Mouse (Mus musculus) neural tube, embryonic 14.5 days (tissue): ENCODE data around the gene Tctn3. TPM values are rescaled to one million over a fixed set of nuclear protein-coding genes. Genes with fewer than 3 reads are reported as not detected.

Source experiments
- ATAC-seq: fragments of 200-750 bp; cut with Nextera tagmentation; 2 replicates; pipeline ENCODE4 v1.8.0; 2017; ENCODE audit warnings: low read depth, mild to moderate bottlenecking, moderate TSS enrichment, moderate library complexity
- H3K27ac ChIP-seq: fragments of 300-500 bp; sonication (generic); 2 replicates; pipeline ENCODE4 v1.5.1; 2014; ENCODE audit warnings: low read depth, mild to moderate bottlenecking, control low read depth, low read length, moderate library complexity, mixed read lengths
- H3K27me3 ChIP-seq: fragments of 300-500 bp; sonication (generic); 2 replicates; pipeline ENCODE4 v1.6.1; 2014; ENCODE audit warnings: low read length; ENCODE audit not compliant: control insufficient read depth, insufficient read depth
- H3K36me3 ChIP-seq: fragments of 300-500 bp; sonication (generic); 2 replicates; pipeline ENCODE4 v1.6.1; 2014; ENCODE audit warnings: low read length, mixed read lengths; ENCODE audit not compliant: control insufficient read depth, insufficient read depth
- H3K4me1 ChIP-seq: fragments of 300-500 bp; sonication (generic); 2 replicates; pipeline ENCODE4 v1.6.1; 2014; ENCODE audit warnings: low read length; ENCODE audit not compliant: control insufficient read depth, insufficient read depth
- H3K4me2 ChIP-seq: fragments of 300-500 bp; sonication (generic); 2 replicates; pipeline ENCODE4 v1.6.1; 2014; ENCODE audit warnings: mild to moderate bottlenecking, low read depth, low read length, control low read depth
- H3K4me3 ChIP-seq: fragments of 300-500 bp; sonication (generic); 2 replicates; pipeline ENCODE4 v1.5.1; 2014; ENCODE audit warnings: low read depth, low read length, control low read depth, mixed read lengths
- H3K9ac ChIP-seq: fragments of 300-500 bp; sonication (generic); replicated peaks from 2 replicates; pipeline ENCODE4 v1.6.1; 2014; ENCODE audit warnings: low read depth, mild to moderate bottlenecking, control low read depth, low read length, mixed read lengths
- H3K9me3 ChIP-seq: fragments of 300-500 bp; sonication (generic); 2 replicates; pipeline ENCODE4 v1.6.1; 2016; ENCODE audit warnings: low read length; ENCODE audit not compliant: control insufficient read depth
- WGBS: fragments of 180-500 bp; shearing (Covaris S2); extraction: QIAGEN DNeasy Blood & Tissue Kit; methylation state at CpG from one replicate; pipeline ENCODE4 v1.1.7; 2014; 5-methylcytosine and 5-hydroxymethylcytosine counted together
- polyA plus RNA-seq: library from polyadenylated mRNA; unstranded; fragments of >200 nt; fragmentation: Nextera tagmentation; extraction: Ambion mirVana; gene quantifications from 2 replicates; pipeline ENCODE4 v1.2.1, GENCODE M21; 2014

Tctn3 gene
- polyA plus RNA-seq, 1 experiment from 2014 or later: 16.1 TPM

DNA sequence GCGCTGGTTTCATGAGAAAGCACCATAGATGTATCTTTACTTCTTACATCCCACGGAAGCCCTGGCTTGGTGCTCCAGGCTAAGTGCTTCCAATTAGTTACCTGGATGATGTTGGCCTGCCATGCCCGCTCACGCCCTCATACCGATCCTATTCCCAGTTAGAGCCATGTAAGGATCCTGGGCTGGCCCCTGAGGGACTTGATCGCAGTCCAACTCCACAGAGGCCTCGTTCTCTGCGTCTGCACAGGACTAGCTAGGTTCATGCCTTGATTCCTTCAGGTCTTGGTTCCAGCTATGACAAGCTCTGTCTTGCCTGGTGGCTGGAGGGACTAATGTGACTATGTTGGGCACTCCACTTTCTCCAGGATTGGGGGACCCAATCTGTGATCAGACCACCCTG is 56.9 kb downstream of the Tctn3 start:
- Histone ChIP-seq H3K4me3 (no peak overlapping the region), H3K9ac (no peak overlapping the region), H3K27ac (no peak overlapping the region), H3K27me3 (no peaks in the 10 kb centered on the region), H3K4me1 (no peaks in the 10 kb centered on the region), H3K36me3 (peaks cover 52% of the 10 kb centered on the region), H3K9me3 (no peaks in the 10 kb centered on the region), H3K4me2 (no peak overlapping the region)
- no peak for ATAC-seq
- WGBS: 97% methylated on average over 8 of the region's 8 CpGs

DNA sequence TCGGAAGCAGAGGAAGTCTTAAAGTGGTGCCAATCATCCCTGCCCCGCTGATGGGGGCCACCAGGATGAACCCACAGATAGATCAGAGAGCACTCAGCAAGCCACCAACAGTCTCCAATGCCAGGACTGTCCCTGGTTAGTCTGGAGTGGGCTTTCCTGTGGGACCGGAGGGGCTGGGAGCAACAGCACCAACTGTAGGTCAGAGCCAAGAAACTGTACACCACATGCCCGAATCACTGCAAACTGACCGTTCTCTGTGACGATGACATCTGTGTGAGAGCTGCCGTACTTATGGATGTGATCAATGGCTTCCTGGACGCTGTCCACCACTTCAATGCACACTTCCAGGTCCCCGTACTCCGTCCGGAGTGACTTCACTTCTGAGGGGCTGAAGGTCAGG is 57.7 kb downstream of the Tctn3 start:
- ATAC-seq: no peak
- H3K9me3 ChIP-seq: no peaks in the 10 kb centered on the region
- H3K4me2 ChIP-seq: no peak overlapping the region
- H3K27ac ChIP-seq: no peak overlapping the region
- peaks cover 52% of the 10 kb centered on the region for H3K36me3 ChIP-seq
- no peak overlapping the region for H3K9ac ChIP-seq
- H3K4me1 ChIP-seq: no peaks in the 10 kb centered on the region
- no peaks in the 10 kb centered on the region for H3K27me3 ChIP-seq
- WGBS: 94% methylated on average over 11 of the region's 11 CpGs
- no peak overlapping the region for H3K4me3 ChIP-seq

DNA sequence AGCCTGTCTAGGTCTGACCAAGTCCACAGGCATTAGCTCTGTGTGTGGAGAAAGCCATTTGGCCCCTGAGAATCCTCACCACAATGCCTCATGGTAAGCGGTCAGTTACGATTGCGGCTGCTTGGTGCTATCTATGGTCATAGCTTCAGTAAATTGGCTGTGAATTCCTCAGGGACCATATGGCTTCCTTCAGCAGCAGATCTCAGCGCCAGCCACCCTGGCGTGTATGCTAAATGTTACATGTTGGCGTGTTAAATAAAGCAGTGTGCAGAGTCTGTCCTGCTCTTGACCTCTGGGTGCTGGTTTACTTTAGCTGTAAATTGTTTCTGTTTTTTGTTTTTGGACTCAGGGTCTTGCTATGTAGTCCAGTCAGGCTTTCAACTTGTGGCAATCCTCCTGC is 58.2 kb downstream of the Tctn3 start:
- H3K9ac ChIP-seq: no peak overlapping the region
- no peak overlapping the region for H3K27ac ChIP-seq
- 94% methylated on average over 6 of the region's 6 CpGs for WGBS
- no peaks in the 10 kb centered on the region for H3K27me3 ChIP-seq
- H3K36me3 ChIP-seq: peaks cover 52% of the 10 kb centered on the region
- no peak for ATAC-seq
- H3K4me1 ChIP-seq: no peaks in the 10 kb centered on the region
- no peaks in the 10 kb centered on the region for H3K9me3 ChIP-seq
- no peak overlapping the region for H3K4me3 ChIP-seq
- H3K4me2 ChIP-seq: no peak overlapping the region

DNA sequence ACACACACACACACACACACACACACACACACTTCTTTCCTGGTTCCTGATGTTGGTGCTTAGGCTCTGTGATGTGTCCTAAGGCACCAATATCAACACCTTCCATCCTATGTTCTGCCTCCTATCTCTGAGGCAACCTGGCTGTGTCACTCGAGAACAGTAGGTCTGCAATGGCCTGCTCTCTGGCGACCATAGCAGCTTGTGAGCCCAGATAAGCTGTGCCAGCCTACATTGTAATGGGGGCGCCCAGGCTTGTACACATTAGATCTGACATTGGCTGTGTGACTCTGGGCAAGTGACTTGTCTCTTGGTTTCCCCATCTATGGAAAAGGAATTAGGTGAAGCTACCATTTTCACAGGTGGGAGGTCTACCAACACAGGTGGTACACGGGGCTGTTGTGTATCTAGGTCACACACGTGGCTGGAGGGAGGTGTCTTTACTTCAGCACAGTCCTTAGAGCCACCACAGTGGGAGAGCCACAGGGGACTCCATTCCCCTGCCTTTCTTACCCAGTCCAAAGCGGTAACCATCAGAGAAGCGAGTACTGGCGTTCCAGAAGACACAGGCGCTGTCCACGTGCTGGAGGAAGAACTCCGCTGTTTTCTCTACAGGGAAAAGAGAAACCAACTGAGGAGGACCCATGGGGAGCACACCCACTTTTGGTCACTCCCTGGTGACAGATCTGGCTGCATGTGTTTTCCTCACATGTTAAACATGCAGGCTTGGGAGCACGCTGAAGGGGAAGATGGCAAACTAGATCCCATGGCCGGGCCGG is 58.8 kb downstream of the Tctn3 start:
- no peak for ATAC-seq
- WGBS: 93% methylated on average over 14 of the region's 14 CpGs
- Histone ChIP-seq H3K9me3 (no peaks in the 10 kb centered on the region), H3K27me3 (no peaks in the 10 kb centered on the region), H3K9ac (no peak overlapping the region), H3K36me3 (peaks cover 52% of the 10 kb centered on the region), H3K4me3 (no peak overlapping the region), H3K4me2 (no peak overlapping the region), H3K4me1 (no peaks in the 10 kb centered on the region), H3K27ac (no peak overlapping the region)

DNA sequence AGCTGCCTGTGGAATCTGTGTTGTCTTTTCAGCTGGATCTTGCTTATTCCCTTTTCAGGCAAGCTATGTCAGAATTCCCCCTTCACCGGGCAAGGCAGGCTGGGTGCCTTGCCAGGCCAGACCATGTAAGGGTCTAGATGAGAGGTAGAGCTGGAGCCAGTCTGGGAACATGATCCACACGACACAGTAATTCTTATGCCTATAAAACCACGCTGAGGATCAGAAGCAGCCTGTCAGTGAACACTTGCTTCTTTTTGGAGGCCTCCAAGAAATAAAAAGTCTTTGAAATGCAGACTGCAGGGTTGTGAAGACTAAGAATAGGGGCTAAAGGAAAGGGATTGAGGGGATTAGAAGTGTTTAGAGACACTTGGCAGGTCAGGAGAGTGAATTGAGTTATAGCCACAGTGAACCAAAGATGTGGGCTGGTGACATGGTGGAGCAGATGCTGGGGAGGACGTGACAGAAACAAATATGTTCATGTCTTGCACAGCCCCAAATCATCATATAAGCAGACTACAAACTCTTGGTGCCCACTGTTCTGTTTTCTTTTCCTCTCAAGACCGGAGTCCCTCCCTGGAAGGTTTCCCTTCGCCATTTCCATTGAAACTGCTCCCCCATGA is 62.4 kb downstream of the Tctn3 start:
- Histone ChIP-seq H3K27ac (no peak overlapping the region), H3K4me3 (no peak overlapping the region), H3K9ac (no peak overlapping the region), H3K36me3 (peaks cover 34% of the 10 kb centered on the region), H3K27me3 (no peaks in the 10 kb centered on the region), H3K4me1 (no peaks in the 10 kb centered on the region), H3K9me3 (no peaks in the 10 kb centered on the region), H3K4me2 (no peak overlapping the region)
- WGBS: 70% methylated on average over 6 of the region's 6 CpGs
- no peak for ATAC-seq

DNA sequence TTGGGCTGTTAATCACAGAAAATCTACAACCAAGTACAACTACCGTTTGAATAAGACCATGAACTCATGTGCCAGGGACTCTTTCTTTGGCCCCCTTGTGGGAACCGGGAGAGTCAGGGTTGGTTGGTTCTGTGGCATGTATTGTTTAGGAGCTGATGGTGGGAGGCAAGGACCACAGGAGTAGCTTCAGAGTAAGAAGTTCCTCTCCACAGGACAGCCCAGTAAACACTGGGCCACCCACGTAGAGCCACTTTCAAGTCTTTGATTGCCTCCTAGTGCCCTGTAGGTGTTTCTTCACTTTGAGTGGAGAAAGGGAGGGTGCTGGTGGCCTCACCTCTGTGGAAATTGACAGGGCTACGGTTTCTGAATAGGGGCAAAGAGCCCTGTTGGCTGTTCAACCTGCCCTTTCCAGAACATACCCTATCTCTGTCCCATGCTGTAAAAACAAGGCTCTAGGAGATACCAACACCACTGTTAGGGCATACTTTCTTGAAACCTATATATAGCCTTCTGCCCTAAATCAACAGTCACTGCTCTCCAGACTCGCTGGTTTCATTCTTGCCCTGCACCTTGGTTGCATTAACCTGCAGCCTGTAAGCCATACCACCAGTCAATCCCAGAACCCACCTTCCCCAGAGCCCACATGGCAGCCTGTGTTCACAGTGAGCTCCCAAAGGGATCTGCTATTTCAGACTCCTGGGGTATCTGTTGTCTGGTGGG is 63.1 kb downstream of the Tctn3 start:
- no peak; the same call in 1 of the 2 replicates for ATAC-seq

DNA sequence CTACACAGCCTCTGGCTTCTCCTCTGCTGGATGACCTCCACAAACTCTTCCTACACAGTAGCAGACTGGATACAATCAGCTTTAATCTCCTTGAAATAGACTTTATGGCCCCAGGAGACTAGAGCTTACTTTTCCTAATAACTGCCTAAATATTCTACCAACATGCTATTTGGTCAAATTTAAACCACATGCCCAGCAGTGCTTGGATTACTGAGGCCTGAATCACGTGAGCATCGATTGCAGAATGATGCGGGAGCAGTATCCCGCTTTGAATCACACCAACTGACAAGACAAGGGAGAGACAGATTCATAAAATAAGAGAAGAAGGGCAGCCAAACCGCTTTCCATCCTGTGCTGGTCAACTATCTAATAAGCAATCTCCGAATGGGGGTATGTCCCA is 63.6 kb downstream of the Tctn3 start:
- Histone ChIP-seq H3K4me1 (no peaks in the 10 kb centered on the region), H3K4me3 (no peak overlapping the region), H3K9ac (no peak overlapping the region), H3K27ac (no peak overlapping the region), H3K9me3 (no peaks in the 10 kb centered on the region), H3K36me3 (peaks cover 23% of the 10 kb centered on the region), H3K27me3 (no peaks in the 10 kb centered on the region), H3K4me2 (no peak overlapping the region)
- 81% methylated on average over 6 of the region's 6 CpGs for WGBS
- ATAC-seq: no peak

More for the DNA sequence above, 63.1 kb downstream of the Tctn3 start:
- Histone ChIP-seq H3K36me3 (peaks cover 27% of the 10 kb centered on the region), H3K27me3 (no peaks in the 10 kb centered on the region), H3K9ac (no peak overlapping the region), H3K4me1 (no peaks in the 10 kb centered on the region), H3K27ac (no peak overlapping the region), H3K4me3 (no peak overlapping the region), H3K4me2 (no peak overlapping the region), H3K9me3 (no peaks in the 10 kb centered on the region)
- 26% methylated on average over 5 of the region's 5 CpGs for WGBS
